Mouse (Mus musculus) midbrain, embryonic 10.5 days (tissue): Measurements from ENCODE around the gene Tnfaip2. TPM values are rescaled to one million over a fixed set of nuclear protein-coding genes. Genes with fewer than 3 reads are reported as not detected.

Experiments
- DNase-seq: peaks from one replicate; pipeline ENCODE4 v3.0.0-alpha.2; 2017; ENCODE audit warnings: low spot score
- H3K27ac ChIP-seq: fragments of 300-500 bp; sonication (generic); replicated peaks from 2 replicates; pipeline ENCODE4 v1.5.1; 2016; ENCODE audit warnings: mild to moderate bottlenecking
- H3K27me3 ChIP-seq: fragments of 300-500 bp; sonication (generic); 2 replicates; pipeline ENCODE4 v1.6.1; 2016; ENCODE audit warnings: low read depth, mild to moderate bottlenecking; ENCODE audit not compliant: poor library complexity, severe bottlenecking
- H3K36me3 ChIP-seq: fragments of 300-500 bp; sonication (generic); 2 replicates; pipeline ENCODE4 v1.6.1; 2016; ENCODE audit warnings: mild to moderate bottlenecking, moderate library complexity
- H3K4me1 ChIP-seq: fragments of 300-500 bp; sonication (generic); 2 replicates; pipeline ENCODE4 v1.6.1; 2016
- H3K4me3 ChIP-seq: fragments of 300-500 bp; sonication (generic); 2 replicates; pipeline ENCODE4 v1.5.1; 2016; ENCODE audit warnings: mild to moderate bottlenecking, moderate library complexity
- H3K9me3 ChIP-seq: fragments of 300-500 bp; sonication (generic); replicated peaks from 2 replicates; pipeline ENCODE4 v1.6.1; 2016; ENCODE audit warnings: mild to moderate bottlenecking
- WGBS: fragments of 180-500 bp; shearing (Covaris S2); methylation state at CpG from one replicate; pipeline ENCODE4 v1.1.7; 2016; 5-methylcytosine and 5-hydroxymethylcytosine counted together
- polyA plus RNA-seq: library from polyadenylated mRNA; unstranded; fragments of >200 nt; fragmentation: Nextera tagmentation; extraction: Ambion mirVana; gene quantifications from 2 replicates; pipeline ENCODE4 v1.2.1, GENCODE M21; 2016

Gene Tnfaip2
- polyA plus RNA-seq, 1 experiment from 2014 or later: 1.6 TPM

DNA sequence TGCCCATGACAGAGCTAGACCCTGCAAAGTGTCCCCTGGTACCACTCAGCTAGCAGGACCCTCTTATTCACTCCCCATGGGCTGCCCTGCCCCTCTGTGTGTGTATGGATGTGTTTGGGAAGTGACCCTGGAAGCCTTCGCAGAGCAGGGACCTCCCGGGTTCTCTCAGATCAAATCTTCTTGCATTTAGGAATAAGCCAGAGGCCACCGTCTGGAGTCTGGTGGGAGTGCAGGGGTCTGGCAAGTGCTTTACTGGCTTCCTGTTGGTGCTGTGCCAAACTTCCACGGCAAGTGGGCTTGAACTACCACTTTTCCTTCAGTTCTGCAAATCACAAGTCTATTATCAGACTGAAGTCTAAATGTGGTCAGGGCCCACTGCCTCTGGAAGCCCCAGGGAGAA, 11.8 kb downstream of the Tnfaip2 start:
- no peak overlapping the region for H3K27ac ChIP-seq
- H3K27me3 ChIP-seq: peaks cover 97% of the 10 kb centered on the region
- no peak for DNase-seq
- no peaks in the 10 kb centered on the region for H3K36me3 ChIP-seq
- WGBS: 48% methylated on average over 4 of the region's 4 CpGs
- peaks cover 15% of the 10 kb centered on the region for H3K4me1 ChIP-seq
- H3K4me3 ChIP-seq: no peak overlapping the region
- no peaks in the 10 kb centered on the region for H3K9me3 ChIP-seq

- peaks cover 93% of the 10 kb centered on the region for H3K27me3 ChIP-seq
- 69% methylated on average over 10 of the region's 10 CpGs for WGBS
- no peak for DNase-seq
Measured at GRCm38 (mm10) chr12:111454543-111455280, 12.4 kb downstream of the Tnfaip2 start.

DNA sequence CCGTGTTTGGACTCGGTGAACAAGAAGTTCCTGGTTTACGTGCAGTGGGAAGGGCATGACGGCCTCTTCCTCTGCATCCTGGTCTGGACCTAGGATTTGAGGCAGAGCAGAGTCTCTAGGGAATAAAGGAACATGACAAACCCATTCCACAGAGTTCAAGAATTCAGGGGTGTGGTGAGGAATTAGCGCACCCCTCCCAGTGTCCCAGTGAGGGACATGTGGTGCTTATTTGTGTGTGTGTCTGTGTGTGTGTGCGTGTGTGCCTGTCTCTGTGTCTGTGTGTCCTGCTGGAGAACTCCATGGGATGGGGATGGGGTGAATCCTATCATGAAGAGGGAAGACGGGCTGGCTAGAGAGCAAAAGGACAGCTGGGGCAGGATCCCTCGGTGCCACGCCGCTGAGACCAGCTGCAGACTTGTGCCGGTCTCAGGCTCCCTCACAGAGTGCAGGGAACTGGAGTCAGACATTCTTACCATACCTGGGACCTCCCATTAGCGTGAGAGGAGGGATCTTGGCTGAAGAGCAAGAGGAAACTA, 13.1 kb downstream of the Tnfaip2 start:
- no peak overlapping the region for H3K4me3 ChIP-seq
- H3K27me3 ChIP-seq: peaks cover 93% of the 10 kb centered on the region
- DNase-seq: no peak
- H3K27ac ChIP-seq: no peak overlapping the region
- H3K9me3 ChIP-seq: no peaks in the 10 kb centered on the region
- H3K36me3 ChIP-seq: no peaks in the 10 kb centered on the region
- 72% methylated on average over 12 of the region's 12 CpGs for whole genome bisulfite sequencing
- peaks cover 3% of the 10 kb centered on the region; the same call in 1 of the 2 replicates for H3K4me1 ChIP-seq

More at GRCm38 (mm10) chr12:111454543-111455280, 12.4 kb downstream of the Tnfaip2 start:
- H3K27ac ChIP-seq: no peak overlapping the region
- no peak overlapping the region for H3K4me3 ChIP-seq
- peaks cover 8% of the 10 kb centered on the region; the same call in 1 of the 2 replicates for H3K4me1 ChIP-seq
- no peaks in the 10 kb centered on the region for H3K36me3 ChIP-seq
- H3K9me3 ChIP-seq: no peaks in the 10 kb centered on the region

DNA sequence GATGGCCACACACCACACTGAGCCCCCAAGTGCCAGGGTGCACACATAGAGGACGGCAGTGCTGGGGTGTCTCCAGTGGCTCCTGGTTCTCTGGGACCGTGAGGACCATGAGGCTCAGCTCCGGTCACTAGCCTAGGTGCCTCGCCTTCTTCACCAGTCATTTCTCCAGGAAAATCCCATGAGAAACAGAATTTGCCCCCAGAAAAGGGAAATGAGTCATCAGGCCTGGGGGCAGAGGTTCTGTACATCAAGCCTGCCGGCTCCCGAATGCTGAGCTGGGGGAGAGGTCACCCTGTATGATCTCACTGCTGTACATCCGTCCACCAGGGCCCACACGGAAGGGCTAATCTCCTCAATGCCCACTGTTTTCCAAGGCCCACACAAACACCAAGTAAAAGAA, 13.6 kb downstream of the Tnfaip2 start:
- peaks cover 89% of the 10 kb centered on the region for H3K27me3 ChIP-seq
- no peak overlapping the region for H3K4me3 ChIP-seq
- H3K36me3 ChIP-seq: no peaks in the 10 kb centered on the region
- H3K27ac ChIP-seq: no peak overlapping the region
- WGBS: 66% methylated on average over 8 of the region's 8 CpGs
- no peaks in the 10 kb centered on the region for H3K9me3 ChIP-seq
- H3K4me1 ChIP-seq: no peaks in the 10 kb centered on the region; the same call in 1 of the 2 replicates
- no peak for DNase-seq

DNA sequence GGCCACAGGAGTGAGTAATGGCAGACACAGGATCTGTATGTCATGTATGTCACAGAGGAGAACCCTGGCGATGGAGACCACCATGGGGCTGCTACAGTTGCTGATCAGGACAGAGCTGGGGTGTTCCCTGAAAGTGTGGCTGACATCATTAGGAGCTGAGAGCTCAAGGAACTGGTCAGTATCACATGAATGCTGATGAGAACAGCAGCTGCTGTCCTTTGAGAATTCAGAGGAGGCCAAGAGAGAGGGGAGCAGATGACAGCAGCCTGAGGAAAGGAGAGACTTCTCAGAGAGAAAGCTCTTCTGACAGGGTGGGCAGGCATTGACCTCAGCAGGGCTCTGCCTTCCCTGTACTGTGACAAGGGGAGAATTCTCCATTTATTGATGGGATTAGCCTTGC, 15.5 kb downstream of the Tnfaip2 start:
- no peak for DNase-seq
- 85% methylated on average over 1 of the region's 1 CpGs for WGBS
- no peaks in the 10 kb centered on the region for H3K36me3 ChIP-seq
- H3K4me3 ChIP-seq: no peak overlapping the region
- no peaks in the 10 kb centered on the region for H3K4me1 ChIP-seq
- no peaks in the 10 kb centered on the region for H3K9me3 ChIP-seq
- H3K27me3 ChIP-seq: peaks cover 72% of the 10 kb centered on the region
- no peak overlapping the region for H3K27ac ChIP-seq

DNA sequence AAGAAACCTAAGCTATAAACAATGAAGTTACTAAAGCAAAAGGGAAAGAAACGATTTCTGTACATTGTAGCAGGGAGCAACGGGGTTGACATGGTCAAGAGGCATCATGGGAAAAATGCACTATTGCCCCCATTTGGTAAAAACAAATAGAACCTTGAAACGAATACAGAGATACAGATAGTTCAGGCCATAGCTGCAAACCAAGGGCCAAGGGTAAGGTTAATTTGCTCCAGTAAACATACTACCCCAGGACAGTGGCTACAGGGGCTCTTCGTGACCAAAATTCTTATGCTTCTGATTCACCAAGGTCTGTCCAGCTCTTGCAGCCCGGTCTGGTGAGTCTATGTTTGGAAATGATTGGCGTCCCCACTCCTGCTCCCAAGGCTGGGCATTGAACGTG, 21.3 kb downstream of the Tnfaip2 start:
- Histone ChIP-seq H3K27ac (no peak overlapping the region), H3K27me3 (peaks cover 24% of the 10 kb centered on the region), H3K4me3 (no peak overlapping the region), H3K9me3 (no peaks in the 10 kb centered on the region), H3K4me1 (peaks cover 3% of the 10 kb centered on the region; the same call in 1 of the 2 replicates), H3K36me3 (no peaks in the 10 kb centered on the region)
- 90% methylated on average over 7 of the region's 7 CpGs for WGBS
- DNase-seq: no peak

DNA sequence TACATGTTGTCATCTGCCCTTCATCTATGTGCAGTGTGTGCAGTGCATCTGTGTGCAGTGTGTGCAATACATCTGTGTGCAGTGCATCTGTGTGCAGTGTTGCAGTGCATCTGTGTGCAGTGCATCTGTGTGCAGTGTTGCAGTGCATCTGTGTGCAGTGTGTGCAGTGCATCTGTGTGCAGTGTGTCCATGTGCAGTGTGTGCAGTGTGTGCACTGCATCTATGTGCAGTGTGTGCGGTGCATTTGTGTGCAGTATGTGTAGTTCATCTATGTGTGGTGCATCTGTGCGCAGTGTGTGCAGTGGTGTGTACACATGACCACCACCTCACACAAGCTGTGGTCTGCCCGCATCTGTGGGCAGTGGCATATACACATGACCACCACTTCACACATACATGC, 24.1 kb downstream of the Tnfaip2 start:
- no peak for DNase-seq
- peaks cover 22% of the 10 kb centered on the region for H3K27me3 ChIP-seq
- no peak overlapping the region for H3K27ac ChIP-seq
- WGBS: 89% methylated on average over 3 of the region's 3 CpGs
- no peak overlapping the region for H3K4me3 ChIP-seq
- H3K9me3 ChIP-seq: no peaks in the 10 kb centered on the region
- H3K36me3 ChIP-seq: no peaks in the 10 kb centered on the region
- H3K4me1 ChIP-seq: peaks cover 6% of the 10 kb centered on the region

DNA sequence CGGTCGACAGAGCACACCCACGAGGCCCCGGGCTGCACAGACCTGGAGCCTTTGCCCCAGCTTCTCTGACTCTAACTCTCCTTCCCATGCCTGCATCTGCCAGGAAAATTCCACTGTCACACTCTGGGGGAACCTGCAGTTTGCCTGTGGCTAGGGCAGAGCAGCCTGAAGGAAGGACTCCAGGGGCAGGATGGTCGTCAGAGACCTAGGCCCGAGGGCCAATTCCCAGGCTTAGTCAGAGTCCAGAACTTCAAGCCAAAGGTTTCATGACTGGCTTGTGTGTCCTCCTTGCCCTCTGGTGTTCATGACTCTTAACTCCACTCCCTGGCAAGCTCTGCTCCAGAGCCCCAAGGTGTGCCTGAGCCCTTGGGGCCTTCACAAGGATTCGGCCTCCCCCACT, 25.9 kb downstream of the Tnfaip2 start:
- no peak overlapping the region for H3K4me3 ChIP-seq
- peaks cover 6% of the 10 kb centered on the region for H3K4me1 ChIP-seq
- H3K27me3 ChIP-seq: peaks cover 22% of the 10 kb centered on the region
- 76% methylated on average over 7 of the region's 7 CpGs for WGBS
- DNase-seq: no peak
- H3K27ac ChIP-seq: no peak overlapping the region
- no peaks in the 10 kb centered on the region for H3K9me3 ChIP-seq
- H3K36me3 ChIP-seq: no peaks in the 10 kb centered on the region

DNA sequence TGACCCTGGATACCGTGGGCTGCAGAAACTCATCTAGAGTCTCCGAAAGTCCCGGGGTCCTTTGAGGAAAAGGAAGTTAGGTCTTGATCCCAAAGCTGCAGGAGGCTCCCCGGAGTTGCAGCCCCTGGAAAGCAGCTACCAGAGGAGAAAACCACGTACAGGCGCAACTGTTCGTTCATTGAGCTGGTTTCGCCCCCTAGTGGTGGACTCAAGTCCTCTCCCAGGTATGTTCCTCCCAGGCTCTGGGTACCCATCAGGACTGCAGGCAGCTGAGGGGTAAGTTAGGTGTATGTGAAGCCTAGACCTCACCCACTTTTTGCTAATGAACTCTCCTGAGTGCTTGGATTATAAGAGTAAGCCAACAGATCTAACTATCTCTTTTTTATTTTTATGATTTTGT, 27.2 kb downstream of the Tnfaip2 start:
- peaks cover 7% of the 10 kb centered on the region for H3K4me1 ChIP-seq
- H3K36me3 ChIP-seq: no peaks in the 10 kb centered on the region
- H3K27me3 ChIP-seq: peaks cover 22% of the 10 kb centered on the region
- H3K9me3 ChIP-seq: no peaks in the 10 kb centered on the region
- H3K4me3 ChIP-seq: no peak overlapping the region
- 8% methylated on average over 8 of the region's 8 CpGs for WGBS
- H3K27ac ChIP-seq: no peak overlapping the region
- peak; percentile 74 for DNase-seq

GRCm38 (mm10) chr12:111471119-111471518, 28.9 kb downstream of the Tnfaip2 start:
- H3K36me3 ChIP-seq: no peaks in the 10 kb centered on the region
- H3K4me1 ChIP-seq: peaks cover 10% of the 10 kb centered on the region
- peaks cover 22% of the 10 kb centered on the region for H3K27me3 ChIP-seq
- no peak overlapping the region for H3K27ac ChIP-seq
- 77% methylated on average over 1 of the region's 1 CpGs for WGBS
- H3K9me3 ChIP-seq: no peaks in the 10 kb centered on the region
- no peak for DNase-seq
- H3K4me3 ChIP-seq: no peak overlapping the region

- Histone ChIP-seq H3K36me3 (no peaks in the 10 kb centered on the region), H3K27ac (no peak overlapping the region), H3K4me3 (no peak overlapping the region), H3K9me3 (no peaks in the 10 kb centered on the region), H3K27me3 (peaks cover 20% of the 10 kb centered on the region), H3K4me1 (peaks cover 10% of the 10 kb centered on the region)
- WGBS: 94% methylated on average over 3 of the region's 3 CpGs
- DNase-seq: no peak
Measured at GRCm38 (mm10) chr12:111471721-111472120, 29.5 kb downstream of the Tnfaip2 start.

DNA sequence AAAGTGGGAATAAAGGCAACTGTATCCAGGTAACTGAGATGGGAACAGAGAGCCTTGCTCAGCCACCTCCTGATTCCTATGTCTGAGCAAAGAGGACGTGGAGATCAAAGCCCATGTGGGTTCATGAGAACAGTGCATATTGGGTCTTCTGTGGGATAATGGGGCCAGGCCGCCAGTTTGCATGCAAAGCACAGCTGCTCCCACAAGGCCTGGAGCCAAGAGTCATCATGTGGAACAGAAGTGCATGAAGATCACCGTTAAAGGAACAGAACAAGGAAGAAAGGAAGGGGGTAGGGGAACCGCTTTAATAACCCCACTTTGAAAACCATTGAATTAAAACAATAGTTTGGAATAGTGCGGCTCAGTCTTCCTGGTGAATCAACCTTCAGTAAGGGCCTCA, 30.6 kb downstream of the Tnfaip2 start:
- no peak overlapping the region for H3K4me3 ChIP-seq
- 85% methylated on average over 5 of the region's 5 CpGs for WGBS
- no peak for DNase-seq

GRCm38 (mm10) chr12:111474384-111474783, 32.1 kb downstream of the Tnfaip2 start:
- no peak for DNase-seq
- 91% methylated on average over 3 of the region's 3 CpGs for WGBS
- no peaks in the 10 kb centered on the region for H3K9me3 ChIP-seq
- H3K27ac ChIP-seq: no peak overlapping the region
- H3K4me3 ChIP-seq: no peak overlapping the region
- H3K27me3 ChIP-seq: peaks cover 6% of the 10 kb centered on the region; the same call in 1 of the 2 replicates
- H3K36me3 ChIP-seq: no peaks in the 10 kb centered on the region
- H3K4me1 ChIP-seq: peaks cover 8% of the 10 kb centered on the region

More for the DNA sequence above, 30.6 kb downstream of the Tnfaip2 start:
- Histone ChIP-seq H3K27me3 (peaks cover 20% of the 10 kb centered on the region), H3K27ac (no peak overlapping the region), H3K9me3 (no peaks in the 10 kb centered on the region), H3K4me1 (peaks cover 10% of the 10 kb centered on the region), H3K36me3 (no peaks in the 10 kb centered on the region)
